Mouse (Mus musculus): ENCODE data around the gene Scn1a. TPM values are rescaled to one million over a fixed set of nuclear protein-coding genes. Genes with fewer than 3 reads are reported as not detected.

Gene Scn1a
- total RNA-seq, 2 experiments from 2014 or later: 62.2 to 63.7 TPM

GRCm38 (mm10) chr2:66392586-66392985 is 48.1 kb downstream of the Scn1a start:
- Histone ChIP-seq H3K4me3 (no peak overlapping the region), H3K27ac (no peak overlapping the region)
- peak; percentile 12 to 18 for DNase-seq (ENCODE audit: low spot score in 2 of 2)
- no peak for TF ChIP-seq CTCF (conservative IDR thresholded peaks at IDR 0.05)

- H3K27ac ChIP-seq: no peak overlapping the region
- no peak overlapping the region for H3K4me3 ChIP-seq
- no peak for TF ChIP-seq CTCF (conservative IDR thresholded peaks at IDR 0.05)
- DNase-seq (ENCODE audit: low spot score in 2 of 2): no peak
Measured at GRCm38 (mm10) chr2:66367957-66368356, 72.7 kb downstream of the Scn1a start.

- no peak overlapping the region for H3K27ac ChIP-seq
- no peak for TF ChIP-seq CTCF (conservative IDR thresholded peaks at IDR 0.05)
- H3K4me3 ChIP-seq: no peak overlapping the region
- DNase-seq (ENCODE audit: low spot score in 2 of 2): no peak
Measured at GRCm38 (mm10) chr2:66350590-66350989, 90.0 kb downstream of the Scn1a start.

GRCm38 (mm10) chr2:66346622-66347021 is 94.0 kb downstream of the Scn1a start:
- no peak for DNase-seq (ENCODE audit: low spot score in 2 of 2)
- Histone ChIP-seq H3K4me3 (no peak overlapping the region), H3K27ac (no peak overlapping the region)
- no peak for TF ChIP-seq CTCF (conservative IDR thresholded peaks at IDR 0.05)

- TF ChIP-seq CTCF (conservative IDR thresholded peaks at IDR 0.05): no peak
- Histone ChIP-seq H3K27ac (no peak overlapping the region), H3K4me3 (no peak overlapping the region)
- no peak for DNase-seq (ENCODE audit: low spot score in 2 of 2)
Measured at GRCm38 (mm10) chr2:66346181-66346580, 94.5 kb downstream of the Scn1a start.

- Histone ChIP-seq H3K27ac (no peak overlapping the region), H3K4me3 (no peak overlapping the region)
- no peak for DNase-seq (ENCODE audit: low spot score in 2 of 2)
- TF ChIP-seq CTCF (conservative IDR thresholded peaks at IDR 0.05): no peak
Measured at GRCm38 (mm10) chr2:66337406-66337805, 103.2 kb downstream of the Scn1a start.

- Histone ChIP-seq H3K27ac (no peak overlapping the region), H3K4me3 (no peak overlapping the region)
- peak; percentile 78 for TF ChIP-seq CTCF (conservative IDR thresholded peaks at IDR 0.05)
- peak in 1 of 2 experiments; percentile 8 for DNase-seq (ENCODE audit: low spot score in 2 of 2)
Measured at GRCm38 (mm10) chr2:66336396-66336795, 104.2 kb downstream of the Scn1a start.

- no peak for DNase-seq (ENCODE audit: low spot score in 2 of 2)
- Histone ChIP-seq H3K27ac (no peak overlapping the region), H3K4me3 (no peak overlapping the region)
- no peak for TF ChIP-seq CTCF (conservative IDR thresholded peaks at IDR 0.05)
Measured at GRCm38 (mm10) chr2:66272551-66272950, 168.1 kb downstream of the Scn1a start.

- DNase-seq (ENCODE audit: low spot score in 2 of 2): peak; percentile 97
- Histone ChIP-seq H3K4me3 (peak within 1 kb of the TSS; percentile 83), H3K27ac (peak within 1 kb of the TSS; percentile 92)
- peak; percentile 89 for TF ChIP-seq CTCF (conservative IDR thresholded peaks at IDR 0.05)
Measured at GRCm38 (mm10) chr2:66256220-66257131, 184.2 kb downstream of the Scn1a start, which contains the start of gene Ttc21b. Ttc21b (minus strand) TSS chr2:66256617.

GRCm38 (mm10) chr2:66244013-66244412 is 196.6 kb downstream of the Scn1a start:
- Histone ChIP-seq H3K4me3 (no peak overlapping the region), H3K27ac (no peak overlapping the region)
- TF ChIP-seq CTCF (conservative IDR thresholded peaks at IDR 0.05): no peak
- no peak for DNase-seq (ENCODE audit: low spot score in 2 of 2)

GRCm38 (mm10) chr2:66240334-66240733 is 200.3 kb downstream of the Scn1a start:
- no peak for DNase-seq (ENCODE audit: low spot score in 2 of 2)
- no peak for TF ChIP-seq CTCF (conservative IDR thresholded peaks at IDR 0.05)
- Histone ChIP-seq H3K4me3 (no peak overlapping the region), H3K27ac (no peak overlapping the region)

GRCm38 (mm10) chr2:66238886-66239285 is 201.8 kb downstream of the Scn1a start:
- DNase-seq (ENCODE audit: low spot score in 2 of 2): no peak

GRCm38 (mm10) chr2:66220954-66221353 is 219.7 kb downstream of the Scn1a start:
- no peak for TF ChIP-seq CTCF (conservative IDR thresholded peaks at IDR 0.05)
- no peak overlapping the region for H3K27ac ChIP-seq
- no peak overlapping the region for H3K4me3 ChIP-seq
- no peak for DNase-seq (ENCODE audit: low spot score in 2 of 2)

More at GRCm38 (mm10) chr2:66238886-66239285, 201.8 kb downstream of the Scn1a start:
- H3K4me3 ChIP-seq: no peak overlapping the region
- TF ChIP-seq CTCF (conservative IDR thresholded peaks at IDR 0.05): no peak
- H3K27ac ChIP-seq: no peak overlapping the region

Other genes starting within 250 kb of the Scn1a start
- gene Ttc21b, start 184.2 kb downstream of the Scn1a start, total RNA-seq (2021): 10 to 100 TPM; 10.8 to 13.0 TPM
- 1 to 10 TPM; 4.0 to 4.5 TPM for gene Scn9a, start 194.1 kb upstream of the Scn1a start, total RNA-seq (2021)

All from layer of hippocampus, adult 2 months (tissue).